Mouse (Mus musculus) thymus, adult 2 months (tissue): ENCODE measurements around the gene Eef1akmt3. TPM values are rescaled to one million over a fixed set of nuclear protein-coding genes. Genes with fewer than 3 reads are reported as not detected.

ENCODE experiments used
- DNase-seq: peaks from one replicate; pipeline ENCODE4 v3.0.0; 2021
- H3K27ac ChIP-seq: fragments of 200-500 bp; 2 replicates; pipeline ENCODE4 v1.5.1; 2012; ENCODE audit warnings: low read length, control low read depth; ENCODE audit not compliant: control insufficient read depth, insufficient read depth
- H3K27me3 ChIP-seq: fragments of 200-500 bp; 2 replicates; pipeline ENCODE4 v1.6.1; 2012; ENCODE audit warnings: mild to moderate bottlenecking, low read length, moderate library complexity, mixed read lengths; ENCODE audit not compliant: control insufficient read depth, insufficient read depth
- H3K36me3 ChIP-seq: fragments of 200-500 bp; 2 replicates; pipeline ENCODE4 v1.6.1; 2012; ENCODE audit warnings: mild to moderate bottlenecking, low read length, moderate library complexity; ENCODE audit not compliant: control insufficient read depth, insufficient read depth
- H3K4me1 ChIP-seq: fragments of 200-500 bp; replicated peaks from 2 replicates; pipeline ENCODE4 v1.6.1; 2012; ENCODE audit warnings: low read length; ENCODE audit not compliant: control insufficient read depth, insufficient read depth
- H3K4me3 ChIP-seq: fragments of 200-500 bp; 2 replicates; pipeline ENCODE4 v1.5.1; 2012; ENCODE audit warnings: mild to moderate bottlenecking, low read length, control low read depth, moderate library complexity; ENCODE audit not compliant: control insufficient read depth, insufficient read depth
- CTCF ChIP-seq: fragments of 200-500 bp; IDR thresholded peaks from 2 replicates; pipeline ENCODE4 v1.5.1; 2012; ENCODE audit warnings: mild to moderate bottlenecking, control low read depth, low read length, moderate library complexity, borderline replicate concordance; ENCODE audit not compliant: control insufficient read depth, poor library complexity, insufficient read depth; ENCODE audit errors: extremely low read depth
- POLR2A ChIP-seq: fragments of 200-500 bp; IDR thresholded peaks from 2 replicates; pipeline ENCODE4 v1.6.1; 2012; ENCODE audit warnings: mild to moderate bottlenecking, low read length, control low read depth, moderate library complexity; ENCODE audit not compliant: control insufficient read depth, poor library complexity, insufficient read depth; ENCODE audit errors: extremely low read depth
- WGBS: fragments of 180-500 bp; shearing (Covaris S2); methylation state at CpG from one replicate; pipeline ENCODE4 v1.1.7; 2018; 5-methylcytosine and 5-hydroxymethylcytosine counted together
- polyA plus RNA-seq: library from polyadenylated mRNA; depleted of rRNA; stranded (reverse); fragments of >200 nt; gene quantifications from 2 replicates; pipeline ENCODE4 v1.2.3, GENCODE M21; 2012

Gene Eef1akmt3
- polyA plus RNA-seq, 1 experiment, result 0.13 TPM

- H3K27me3 ChIP-seq, result peaks cover 2% of the 10 kb centered on the region
- H3K36me3 ChIP-seq, result peaks cover 5% of the 10 kb centered on the region
- no peak for TF ChIP-seq CTCF
- WGBS, result 3% methylated on average over 59 of the region's 72 CpGs
- peak; percentile 88 for DNase-seq
- peak within 1 kb of the TSS; percentile 54 for H3K4me3 ChIP-seq
- no peak within 1 kb of the TSS for H3K27ac ChIP-seq
- peaks cover 23% of the 10 kb centered on the region for H3K4me1 ChIP-seq
Observed at GRCm38 (mm10) chr10:127059968-127060916, 18.9 kb upstream of the Eef1akmt3 start, which contains the start of gene March9. Gene March9 (minus strand): TSS chr10:127060184.

GRCm38 (mm10) chr10:127059174-127059967, 18.1 kb upstream of the Eef1akmt3 start:
- WGBS, result 2% methylated on average over 75 of the region's 92 CpGs
- Histone ChIP-seq H3K4me1 (peaks cover 16% of the 10 kb centered on the region), H3K36me3 (no peaks in the 10 kb centered on the region), H3K27me3 (peaks cover 2% of the 10 kb centered on the region), H3K27ac (no peak overlapping the region), H3K4me3 (peak overlapping the region; percentile 54)
- DNase-seq, result peak; percentile 28
- TF ChIP-seq POLR2A (no peak), CTCF (no peak)

GRCm38 (mm10) chr10:127058708-127059107, 17.4 kb upstream of the Eef1akmt3 start:
- H3K4me1 ChIP-seq, result peaks cover 12% of the 10 kb centered on the region
- 11% methylated on average over 8 of the region's 8 CpGs for WGBS

GRCm38 (mm10) chr10:127058161-127058560, 16.8 kb upstream of the Eef1akmt3 start:
- Histone ChIP-seq H3K4me3 (no peak overlapping the region), H3K27ac (no peak overlapping the region), H3K4me1 (peaks cover 12% of the 10 kb centered on the region), H3K36me3 (no peaks in the 10 kb centered on the region), H3K27me3 (peaks cover 2% of the 10 kb centered on the region)
- no peak for TF ChIP-seq POLR2A
- TF ChIP-seq CTCF, result peak; percentile 98
- WGBS, result 4% methylated on average over 9 of the region's 9 CpGs
- DNase-seq, result peak; percentile 86

More at GRCm38 (mm10) chr10:127058708-127059107, 17.4 kb upstream of the Eef1akmt3 start:
- Histone ChIP-seq H3K27me3 (peaks cover 2% of the 10 kb centered on the region), H3K4me3 (no peak overlapping the region), H3K36me3 (no peaks in the 10 kb centered on the region), H3K27ac (no peak overlapping the region)
- no peak for DNase-seq
- TF ChIP-seq POLR2A (no peak), CTCF (no peak)

GRCm38 (mm10) chr10:127056490-127056889, 15.2 kb upstream of the Eef1akmt3 start:
- Histone ChIP-seq H3K4me1 (peaks cover 9% of the 10 kb centered on the region), H3K27me3 (peaks cover 2% of the 10 kb centered on the region), H3K36me3 (no peaks in the 10 kb centered on the region), H3K4me3 (no peak overlapping the region), H3K27ac (no peak overlapping the region)
- TF ChIP-seq POLR2A (no peak), CTCF (no peak)
- DNase-seq, result no peak
- WGBS, result 95% methylated on average over 20 of the region's 20 CpGs

GRCm38 (mm10) chr10:127055406-127055805, 14.1 kb upstream of the Eef1akmt3 start:
- H3K27me3 ChIP-seq, result peaks cover 2% of the 10 kb centered on the region
- WGBS, result 14% methylated on average over 8 of the region's 8 CpGs
- no peak for TF ChIP-seq POLR2A
- peaks cover 14% of the 10 kb centered on the region for H3K4me1 ChIP-seq
- no peak for DNase-seq
- no peak overlapping the region for H3K27ac ChIP-seq
- no peak overlapping the region for H3K4me3 ChIP-seq
- no peaks in the 10 kb centered on the region for H3K36me3 ChIP-seq
